Mouse (Mus musculus): Measurements from ENCODE around the gene Kcnj16. TPM values are rescaled to one million over a fixed set of nuclear protein-coding genes. Genes with fewer than 3 reads are reported as not detected.

Kcnj16 gene
- not detected in 2 replicates for polyA plus RNA-seq (2012; ENCODE audit: insufficient read depth, low replicate concordance)

- Histone ChIP-seq H3K36me3 (replicated peaks; ENCODE audit: low read length) (no peaks in the 10 kb centered on the region), H3K27me3 (replicated peaks) (no peaks in the 10 kb centered on the region), H3K9me3 (no peaks in the 10 kb centered on the region), H3K4me1 (no peaks in the 10 kb centered on the region), H3K4me3 (replicated peaks) (no peak within 1 kb of the TSS)
- TF ChIP-seq FLI1 (IDR thresholded peaks at IDR 0.05; ENCODE audit: low read length): no peak
- TF ChIP-seq GATA1 (IDR thresholded peaks at IDR 0.05; ENCODE audit: borderline replicate concordance, low read length): no peak
These were observed at the start of gene Kcnj16 for GRCm38 (mm10) chr11:110967762-110968135. Gene Kcnj16 (plus strand): TSS chr11:110968033.

GRCm38 (mm10) chr11:110918808-110919465, 48.9 kb upstream of the Kcnj16 start:
- TF ChIP-seq FLI1 (IDR thresholded peaks at IDR 0.05; ENCODE audit: low read length) (peak; percentile 57; the same call in 1 of the 2 replicates), GATA1 (IDR thresholded peaks at IDR 0.05; ENCODE audit: borderline replicate concordance, low read length) (no peak; the same call in 2 of the 3 replicates)
- Histone ChIP-seq H3K9me3 (no peaks in the 10 kb centered on the region), H3K36me3 (replicated peaks; ENCODE audit: low read length) (no peaks in the 10 kb centered on the region), H3K27me3 (replicated peaks) (no peaks in the 10 kb centered on the region), H3K4me1 (peaks cover 39% of the 10 kb centered on the region), H3K4me3 (replicated peaks) (peak overlapping the region; percentile 25)

- Histone ChIP-seq H3K36me3 (replicated peaks; ENCODE audit: low read length) (no peaks in the 10 kb centered on the region), H3K4me3 (replicated peaks) (no peak overlapping the region), H3K27me3 (replicated peaks) (no peaks in the 10 kb centered on the region), H3K9me3 (no peaks in the 10 kb centered on the region), H3K4me1 (no peaks in the 10 kb centered on the region)
- TF ChIP-seq GATA1 (IDR thresholded peaks at IDR 0.05; ENCODE audit: borderline replicate concordance, low read length): no peak
- no peak for TF ChIP-seq FLI1 (IDR thresholded peaks at IDR 0.05; ENCODE audit: low read length)
These were observed 32.1 kb upstream of the Kcnj16 start for GRCm38 (mm10) chr11:110935699-110936098.

- H3K4me3 ChIP-seq (replicated peaks): no peak overlapping the region
- peaks cover 9% of the 10 kb centered on the region for H3K4me1 ChIP-seq
- no peaks in the 10 kb centered on the region for H3K36me3 ChIP-seq (replicated peaks; ENCODE audit: low read length)
These were observed 25.6 kb upstream of the Kcnj16 start for GRCm38 (mm10) chr11:110942280-110942679.

GRCm38 (mm10) chr11:110942695-110943135, 25.1 kb upstream of the Kcnj16 start:
- no peak for TF ChIP-seq GATA1 (IDR thresholded peaks at IDR 0.05; ENCODE audit: borderline replicate concordance, low read length)
- TF ChIP-seq FLI1 (IDR thresholded peaks at IDR 0.05; ENCODE audit: low read length): no peak

More at GRCm38 (mm10) chr11:110942280-110942679, 25.6 kb upstream of the Kcnj16 start:
- Histone ChIP-seq H3K27me3 (replicated peaks) (no peaks in the 10 kb centered on the region), H3K9me3 (no peaks in the 10 kb centered on the region)
- TF ChIP-seq FLI1 (IDR thresholded peaks at IDR 0.05; ENCODE audit: low read length) (no peak), GATA1 (IDR thresholded peaks at IDR 0.05; ENCODE audit: borderline replicate concordance, low read length) (no peak)

GRCm38 (mm10) chr11:110956665-110957064, 11.2 kb upstream of the Kcnj16 start:
- H3K4me1 ChIP-seq: no peaks in the 10 kb centered on the region; the same call in 1 of the 2 replicates
- TF ChIP-seq FLI1 (IDR thresholded peaks at IDR 0.05; ENCODE audit: low read length): no peak
- no peak for TF ChIP-seq GATA1 (IDR thresholded peaks at IDR 0.05; ENCODE audit: borderline replicate concordance, low read length)
- no peaks in the 10 kb centered on the region for H3K36me3 ChIP-seq (replicated peaks; ENCODE audit: low read length)
- no peaks in the 10 kb centered on the region for H3K27me3 ChIP-seq (replicated peaks)
- H3K4me3 ChIP-seq (replicated peaks): no peak overlapping the region
- H3K9me3 ChIP-seq: peaks cover 6% of the 10 kb centered on the region

More at GRCm38 (mm10) chr11:110942695-110943135, 25.1 kb upstream of the Kcnj16 start:
- H3K36me3 ChIP-seq (replicated peaks; ENCODE audit: low read length): no peaks in the 10 kb centered on the region
- H3K4me3 ChIP-seq (replicated peaks): no peak overlapping the region
- H3K27me3 ChIP-seq (replicated peaks): no peaks in the 10 kb centered on the region
- peaks cover 9% of the 10 kb centered on the region for H3K4me1 ChIP-seq
- H3K9me3 ChIP-seq: no peaks in the 10 kb centered on the region

- Histone ChIP-seq H3K36me3 (replicated peaks; ENCODE audit: low read length) (no peaks in the 10 kb centered on the region), H3K4me1 (no peaks in the 10 kb centered on the region; the same call in 1 of the 2 replicates), H3K4me3 (replicated peaks) (no peak overlapping the region), H3K27me3 (replicated peaks) (no peaks in the 10 kb centered on the region), H3K9me3 (no peaks in the 10 kb centered on the region)
- TF ChIP-seq FLI1 (IDR thresholded peaks at IDR 0.05; ENCODE audit: low read length) (no peak), GATA1 (IDR thresholded peaks at IDR 0.05; ENCODE audit: borderline replicate concordance, low read length) (no peak)
These were observed 6.2 kb upstream of the Kcnj16 start for GRCm38 (mm10) chr11:110961592-110962021.

GRCm38 (mm10) chr11:110967019-110967761, 643 bp upstream of the Kcnj16 start:
- H3K9me3 ChIP-seq: no peaks in the 10 kb centered on the region
- TF ChIP-seq GATA1 (IDR thresholded peaks at IDR 0.05; ENCODE audit: borderline replicate concordance, low read length) (no peak), FLI1 (IDR thresholded peaks at IDR 0.05; ENCODE audit: low read length) (no peak)
- no peaks in the 10 kb centered on the region for H3K36me3 ChIP-seq (replicated peaks; ENCODE audit: low read length)
- no peaks in the 10 kb centered on the region for H3K27me3 ChIP-seq (replicated peaks)
- H3K4me3 ChIP-seq (replicated peaks): no peak overlapping the region
- no peaks in the 10 kb centered on the region for H3K4me1 ChIP-seq

GRCm38 (mm10) chr11:110968901-110969300, 1.1 kb downstream of the Kcnj16 start:
- no peak overlapping the region for H3K4me3 ChIP-seq (replicated peaks)
- no peaks in the 10 kb centered on the region for H3K9me3 ChIP-seq
- no peak for TF ChIP-seq GATA1 (IDR thresholded peaks at IDR 0.05; ENCODE audit: borderline replicate concordance, low read length)
- no peak for TF ChIP-seq FLI1 (IDR thresholded peaks at IDR 0.05; ENCODE audit: low read length)
- no peaks in the 10 kb centered on the region for H3K4me1 ChIP-seq
- no peaks in the 10 kb centered on the region for H3K27me3 ChIP-seq (replicated peaks)
- H3K36me3 ChIP-seq (replicated peaks; ENCODE audit: low read length): no peaks in the 10 kb centered on the region

GRCm38 (mm10) chr11:110985508-110985907, 17.7 kb downstream of the Kcnj16 start:
- Histone ChIP-seq H3K27me3 (replicated peaks) (no peaks in the 10 kb centered on the region), H3K4me3 (replicated peaks) (no peak overlapping the region), H3K36me3 (replicated peaks; ENCODE audit: low read length) (no peaks in the 10 kb centered on the region), H3K9me3 (0 out of 2 replicates have a peak, but pooled peaks cover 2% of the 10 kb centered on the region), H3K4me1 (peaks cover 6% of the 10 kb centered on the region; the same call in 1 of the 2 replicates)
- no peak for TF ChIP-seq FLI1 (IDR thresholded peaks at IDR 0.05; ENCODE audit: low read length)
- TF ChIP-seq GATA1 (IDR thresholded peaks at IDR 0.05; ENCODE audit: borderline replicate concordance, low read length): no peak
